Mouse (Mus musculus): Measurements from ENCODE around the gene D430042O09Rik. TPM values are rescaled to one million over a fixed set of nuclear protein-coding genes. Genes with fewer than 3 reads are reported as not detected.

Gene D430042O09Rik
- total and polyA plus RNA-seq, 3 experiments: 1.8 to 4.8 (median 3.4) TPM

- H3K9me3 ChIP-seq (replicated peaks; ENCODE audit: low read length): no peaks in the 10 kb centered on the region
- H3K9ac ChIP-seq (ENCODE audit: insufficient read depth, low read depth): no peak overlapping the region
- DNase-seq (ENCODE audit: extremely low read depth): no peak
- no peak overlapping the region for H3K4me2 ChIP-seq (ENCODE audit: insufficient read depth, low read depth, poor library complexity, severe bottlenecking)
- dilution Hi-C loops (cut with MboI; ENCODE audit: extremely low pct_ligation_motif_present, extremely low pct_unique_long_range_greater_than_20kb, low sequenced_read_pairs) (no loop called here), in situ Hi-C loops (cut with MboI; ENCODE audit: low pct_ligation_motif_present, low pct_unique_long_range_greater_than_20kb, low sequenced_read_pairs) (no loop called here)
- H3K36me3 ChIP-seq (replicated peaks in 1 of 2; ENCODE audit: control insufficient read depth in 1 of 2, insufficient read depth in 1 of 2, low read length in 1 of 2): no peaks in the 10 kb centered on the region
- H3K4me3 ChIP-seq (replicated peaks in 1 of 3; ENCODE audit: low read depth in 2 of 3, low read length in 2 of 3, poor library complexity in 1 of 3): no peak overlapping the region
- TF ChIP-seq BHLHE40 (IDR thresholded peaks at IDR 0.05; ENCODE audit: low read depth, low read length) (no peak), EP300 (IDR thresholded peaks at IDR 0.05; ENCODE audit: low read length) (no peak), POLR2AphosphoS2 (IDR thresholded peaks at IDR 0.05; ENCODE audit: low read depth, low read length) (no peak)
- H3K27me3 ChIP-seq (replicated peaks): no peaks in the 10 kb centered on the region
- peaks cover 0 to 8% of the 10 kb centered on the region in 2 experiments; a peak in 2 of 4 replicates for H3K4me1 ChIP-seq (ENCODE audit: control insufficient read depth in 1 of 2, insufficient read depth in 2 of 2)
- no peaks in the 10 kb centered on the region for H3K79me2 ChIP-seq (replicated peaks; ENCODE audit: control insufficient read depth, extremely low read depth, insufficient read depth, poor library complexity, severe bottlenecking)
- no peak overlapping the region for H3K27ac ChIP-seq (ENCODE audit: insufficient read depth, low read depth)
These were observed 13.3 kb downstream of the D430042O09Rik start for GRCm38 (mm10) chr7:125721033-125721432.

GRCm38 (mm10) chr7:125722127-125722526, 14.4 kb downstream of the D430042O09Rik start:
- DNase-seq (ENCODE audit: extremely low read depth): peak; percentile 12
- Histone ChIP-seq H3K27me3 (replicated peaks) (no peaks in the 10 kb centered on the region), H3K4me2 (ENCODE audit: insufficient read depth, low read depth, poor library complexity, severe bottlenecking) (no peak overlapping the region), H3K27ac (ENCODE audit: insufficient read depth, low read depth) (no peak overlapping the region), H3K9me3 (replicated peaks; ENCODE audit: low read length) (no peaks in the 10 kb centered on the region), H3K4me1 (ENCODE audit: control insufficient read depth in 1 of 2, insufficient read depth in 2 of 2) (no peaks in the 10 kb centered on the region), H3K36me3 (replicated peaks in 1 of 2; ENCODE audit: control insufficient read depth in 1 of 2, insufficient read depth in 1 of 2, low read length in 1 of 2) (no peaks in the 10 kb centered on the region), H3K79me2 (replicated peaks; ENCODE audit: control insufficient read depth, extremely low read depth, insufficient read depth, poor library complexity, severe bottlenecking) (no peaks in the 10 kb centered on the region), H3K4me3 (replicated peaks in 1 of 3; ENCODE audit: low read depth in 2 of 3, low read length in 2 of 3, poor library complexity in 1 of 3) (no peak overlapping the region), H3K9ac (ENCODE audit: insufficient read depth, low read depth) (no peak overlapping the region)
- no peak for TF ChIP-seq NELFE (IDR thresholded peaks at IDR 0.05; ENCODE audit: low read depth, low read length)
- TF ChIP-seq RAD21 (IDR thresholded peaks at IDR 0.05; ENCODE audit: low read depth, low read length): peak; percentile 6
- peak in 1 of 2 experiments; percentile 31; a peak in 1 of 4 replicates for TF ChIP-seq CTCF (conservative IDR thresholded peaks at IDR 0.05 in 1 of 2, IDR thresholded peaks at IDR 0.05 in 1 of 2; ENCODE audit: low read depth in 2 of 2, low read length in 2 of 2)
- no peak for TF ChIP-seq HCFC1 (IDR thresholded peaks at IDR 0.05; ENCODE audit: low read depth, low read length)
- no peak for TF ChIP-seq GABPA (IDR thresholded peaks at IDR 0.05; ENCODE audit: insufficient replicate concordance, low read depth, low read length)
- TF ChIP-seq USF2 (conservative IDR thresholded peaks at IDR 0.05; ENCODE audit: low read depth, low read length): no peak
- no peak for TF ChIP-seq USF1 (IDR thresholded peaks at IDR 0.05; ENCODE audit: low read depth, low read length)
- in situ Hi-C loops (cut with MboI; ENCODE audit: low pct_ligation_motif_present, low pct_unique_long_range_greater_than_20kb, low sequenced_read_pairs) (no loop called here), dilution Hi-C loops (cut with MboI; ENCODE audit: extremely low pct_ligation_motif_present, extremely low pct_unique_long_range_greater_than_20kb, low sequenced_read_pairs) (no loop called here)

- no peaks in the 10 kb centered on the region for H3K27me3 ChIP-seq (replicated peaks)
- dilution Hi-C loops (cut with MboI; ENCODE audit: extremely low pct_ligation_motif_present, extremely low pct_unique_long_range_greater_than_20kb, low sequenced_read_pairs) (no loop called here), in situ Hi-C loops (cut with MboI; ENCODE audit: low pct_ligation_motif_present, low pct_unique_long_range_greater_than_20kb, low sequenced_read_pairs) (no loop called here)
- no peak overlapping the region for H3K27ac ChIP-seq (ENCODE audit: insufficient read depth, low read depth)
- no peak overlapping the region for H3K4me3 ChIP-seq (replicated peaks in 1 of 3; ENCODE audit: low read depth in 2 of 3, low read length in 2 of 3, poor library complexity in 1 of 3)
- no peaks in the 10 kb centered on the region for H3K9me3 ChIP-seq (replicated peaks; ENCODE audit: low read length)
- no peak overlapping the region for H3K4me2 ChIP-seq (ENCODE audit: insufficient read depth, low read depth, poor library complexity, severe bottlenecking)
- TF ChIP-seq IRF4 (IDR thresholded peaks at IDR 0.05; ENCODE audit: low read depth, low read length) (no peak), ZNF384 (IDR thresholded peaks at IDR 0.05; ENCODE audit: low read depth, low read length) (no peak), KAT2A (IDR thresholded peaks at IDR 0.05; ENCODE audit: insufficient replicate concordance, low read length) (no peak), ZKSCAN1 (IDR thresholded peaks at IDR 0.05; ENCODE audit: borderline replicate concordance, low read depth, low read length) (no peak), CTCF (conservative IDR thresholded peaks at IDR 0.05 in 1 of 2, IDR thresholded peaks at IDR 0.05 in 1 of 2; ENCODE audit: low read depth in 2 of 2, low read length in 2 of 2) (no peak), ELF1 (IDR thresholded peaks at IDR 0.05; ENCODE audit: low read depth, low read length) (no peak), ZC3H11A (IDR thresholded peaks at IDR 0.05; ENCODE audit: low read depth, low read length) (no peak), MXI1 (IDR thresholded peaks at IDR 0.05; ENCODE audit: low read depth, low read length) (no peak), CHD2 (IDR thresholded peaks at IDR 0.05; ENCODE audit: low read length) (no peak), USF1 (IDR thresholded peaks at IDR 0.05; ENCODE audit: low read depth, low read length) (no peak), USF2 (conservative IDR thresholded peaks at IDR 0.05; ENCODE audit: low read depth, low read length) (no peak), MYC (IDR thresholded peaks at IDR 0.05; ENCODE audit: low read depth, low read length) (no peak), MEF2A (IDR thresholded peaks at IDR 0.05; ENCODE audit: borderline replicate concordance, low read depth, low read length) (no peak)
- H3K9ac ChIP-seq (ENCODE audit: insufficient read depth, low read depth): no peak overlapping the region
- no peak for DNase-seq (ENCODE audit: extremely low read depth)
- H3K4me1 ChIP-seq (ENCODE audit: control insufficient read depth in 1 of 2, insufficient read depth in 2 of 2): no peaks in the 10 kb centered on the region
- no peaks in the 10 kb centered on the region for H3K79me2 ChIP-seq (replicated peaks; ENCODE audit: control insufficient read depth, extremely low read depth, insufficient read depth, poor library complexity, severe bottlenecking)
- no peaks in the 10 kb centered on the region for H3K36me3 ChIP-seq (replicated peaks in 1 of 2; ENCODE audit: control insufficient read depth in 1 of 2, insufficient read depth in 1 of 2, low read length in 1 of 2)
These were observed 15.7 kb downstream of the D430042O09Rik start for GRCm38 (mm10) chr7:125723189-125723972.
